Mouse (Mus musculus) liver, embryonic 14.5 days (tissue): ENCODE results near the gene Sh3pxd2a. TPM values are rescaled to one million over a fixed set of nuclear protein-coding genes. Genes with fewer than 3 reads are reported as not detected.

ENCODE experiments used
- ATAC-seq: fragments of 200-750 bp; cut with Nextera tagmentation; 2 replicates; pipeline ENCODE4 v1.8.0; 2017; ENCODE audit warnings: moderate number of reproducible peaks, mild to moderate bottlenecking, moderate library complexity; ENCODE audit not compliant: insufficient read depth
- DNase-seq, 3 experiments: peaks; one replicate each; pipeline ENCODE4 v3.0.0-alpha.2; 2012 to 2013; ENCODE audit warnings: low read depth in 3 of 3, low spot score in 3 of 3
- H3K27ac ChIP-seq: fragments of 300-500 bp; sonication (generic); 2 replicates; pipeline ENCODE4 v1.5.1; 2014; ENCODE audit warnings: moderate library complexity, mild to moderate bottlenecking, control low read depth, inconsistent platforms
- H3K27me3 ChIP-seq: fragments of 300-500 bp; sonication (generic); 2 replicates; pipeline ENCODE4 v1.6.1; 2014; ENCODE audit warnings: mild to moderate bottlenecking, low read length, moderate library complexity; ENCODE audit not compliant: control insufficient read depth, insufficient read depth
- H3K36me3 ChIP-seq: fragments of 300-500 bp; sonication (generic); replicated peaks from 2 replicates; pipeline ENCODE4 v1.6.1; 2014; ENCODE audit warnings: low read depth; ENCODE audit not compliant: control insufficient read depth, insufficient read depth
- H3K4me1 ChIP-seq, 2 experiments: fragments of 200-500 bp in 1 of 2; fragments of 300-500 bp in 1 of 2; sonication (generic) in 1 of 2; replicated peaks; 2 replicates each; pipeline ENCODE4 v1.6.1; 2012 to 2014; ENCODE audit warnings: antibody characterized with exemption in 1 of 2, inconsistent platforms in 1 of 2, low read length in 1 of 2; ENCODE audit not compliant: control insufficient read depth in 2 of 2, insufficient read depth in 2 of 2
- H3K4me2 ChIP-seq: fragments of 300-500 bp; sonication (generic); 2 replicates; pipeline ENCODE4 v1.6.1; 2014; ENCODE audit warnings: low read depth, mild to moderate bottlenecking, control low read depth, moderate library complexity
- H3K4me3 ChIP-seq, 2 experiments: fragments of 200-500 bp in 1 of 2; fragments of 300-500 bp in 1 of 2; sonication (generic) in 1 of 2; 2 replicates each; pipeline ENCODE4 v1.5.1; 2012 to 2014; ENCODE audit warnings: low read depth in 2 of 2, low read length in 2 of 2, mild to moderate bottlenecking in 2 of 2, control low read depth in 1 of 2, inconsistent platforms in 1 of 2, moderate library complexity in 1 of 2; ENCODE audit not compliant: insufficient read depth in 1 of 2
- H3K9ac ChIP-seq: fragments of 300-500 bp; sonication (generic); replicated peaks from 2 replicates; pipeline ENCODE4 v1.6.1; 2014; ENCODE audit warnings: mild to moderate bottlenecking, control low read depth, moderate library complexity
- H3K9me3 ChIP-seq: fragments of 300-500 bp; sonication (generic); 2 replicates; pipeline ENCODE4 v1.6.1; 2016; ENCODE audit warnings: low read length, mixed read lengths; ENCODE audit not compliant: control insufficient read depth
- CTCF ChIP-seq: IDR thresholded peaks from 2 replicates; pipeline ENCODE4 v1.5.1; 2016; ENCODE audit warnings: antibody characterized with exemption, low read depth, control low read depth
- EP300 ChIP-seq: IDR thresholded peaks from 2 replicates; pipeline ENCODE4 v1.6.1; 2016; ENCODE audit warnings: antibody characterized with exemption, low read depth
- WGBS: fragments of 180-500 bp; shearing (Covaris S2); extraction: QIAGEN DNeasy Blood & Tissue Kit; methylation state at CpG from one replicate; pipeline ENCODE4 v1.1.7; 2014; ENCODE audit not compliant: insufficient replicate concordance; 5-methylcytosine and 5-hydroxymethylcytosine counted together
- polyA plus RNA-seq, 2 experiments: library from polyadenylated mRNA; depleted of rRNA in 1 of 2; stranded (reverse) in 1 of 2; unstranded in 1 of 2; fragments of >200 nt; fragmentation: Nextera tagmentation in 1 of 2; extraction: Ambion mirVana in 1 of 2; gene quantifications; 2 replicates each; pipeline versions ENCODE4 v1.2.1 to v1.2.3; 2012 to 2014

Gene Sh3pxd2a
- polyA plus RNA-seq, 2 experiments, result 0.50 to 1.6 TPM

DNA sequence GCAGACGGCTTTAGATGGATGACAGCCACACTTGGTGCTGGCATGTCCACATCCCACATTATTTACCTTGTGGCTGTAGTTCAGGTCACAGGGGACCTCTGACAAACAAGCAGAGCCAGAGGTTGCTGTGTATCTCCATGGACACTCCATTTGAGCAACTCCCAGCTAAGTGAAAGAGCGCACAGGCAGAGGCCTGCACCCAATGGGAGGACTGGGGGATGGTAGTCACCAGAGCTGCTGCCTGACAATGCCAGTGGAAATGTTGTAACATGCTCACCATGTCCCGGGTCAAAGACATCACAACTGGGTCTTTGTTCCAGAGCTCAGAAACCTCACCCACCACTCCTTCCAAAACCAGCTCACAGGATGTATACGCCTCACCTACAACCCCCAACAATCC lies 153.0 kb downstream of the Sh3pxd2a start:
- Histone ChIP-seq H3K9ac (no peak overlapping the region), H3K4me1 (peaks cover 0 to 3% of the 10 kb centered on the region in 2 experiments; a peak in 2 of 4 replicates), H3K4me2 (no peak overlapping the region), H3K9me3 (no peaks in the 10 kb centered on the region), H3K36me3 (no peaks in the 10 kb centered on the region), H3K4me3 (no peak overlapping the region), H3K27me3 (peaks cover 13% of the 10 kb centered on the region), H3K27ac (no peak overlapping the region)
- 62% methylated on average over 4 of the region's 4 CpGs for WGBS
- DNase-seq, result peak in 1 of 3 experiments; percentile 22
- ATAC-seq, result peak; percentile 63
- no peak for TF ChIP-seq EP300

- no peak for ATAC-seq
Observed at GRCm38 (mm10) chr19:47309824-47310223, 154.4 kb downstream of the Sh3pxd2a start.

DNA sequence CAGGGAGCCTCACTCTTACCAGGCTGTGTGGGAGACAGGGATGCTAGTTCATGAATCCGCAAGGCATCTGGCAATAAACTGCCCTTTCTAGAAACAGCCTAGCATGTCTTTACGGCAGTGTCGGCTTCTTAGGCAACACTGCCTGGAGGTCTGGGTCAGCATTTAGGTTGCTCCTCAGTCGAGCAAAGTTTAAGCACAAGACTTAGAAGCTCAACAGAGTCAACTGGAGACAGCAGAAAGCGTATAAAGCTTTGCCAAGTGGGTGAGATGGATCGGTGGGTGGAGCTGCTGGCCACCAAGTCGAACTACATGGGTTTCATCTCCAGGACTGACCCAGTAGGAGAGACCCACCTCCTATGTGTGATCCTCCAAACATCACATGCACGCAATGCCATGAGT lies 157.3 kb downstream of the Sh3pxd2a start:
- H3K36me3 ChIP-seq, result no peaks in the 10 kb centered on the region
- H3K9ac ChIP-seq, result no peak overlapping the region
- TF ChIP-seq EP300 (no peak), CTCF (no peak)
- no peaks in the 10 kb centered on the region for H3K27me3 ChIP-seq
- ATAC-seq (no peak), DNase-seq (no peak)
- H3K9me3 ChIP-seq, result no peaks in the 10 kb centered on the region
- no peak overlapping the region for H3K27ac ChIP-seq
- H3K4me3 ChIP-seq, result no peak overlapping the region
- H3K4me2 ChIP-seq, result no peak overlapping the region
- peaks cover 0 to 5% of the 10 kb centered on the region in 2 experiments; a peak in 1 of 4 replicates for H3K4me1 ChIP-seq
- WGBS, result 75% methylated on average over 8 of the region's 8 CpGs

More at GRCm38 (mm10) chr19:47309824-47310223, 154.4 kb downstream of the Sh3pxd2a start:
- no peaks in the 10 kb centered on the region for H3K9me3 ChIP-seq
- H3K9ac ChIP-seq, result no peak overlapping the region
- no peak overlapping the region for H3K4me2 ChIP-seq
- H3K4me3 ChIP-seq, result no peak overlapping the region
- no peak for DNase-seq
- H3K36me3 ChIP-seq, result no peaks in the 10 kb centered on the region
- TF ChIP-seq CTCF, result no peak
- TF ChIP-seq EP300, result no peak
- H3K27me3 ChIP-seq, result peaks cover 10% of the 10 kb centered on the region
- peaks cover 0 to 2% of the 10 kb centered on the region in 2 experiments; a peak in 1 of 4 replicates for H3K4me1 ChIP-seq
- 89% methylated on average over 12 of the region's 12 CpGs for WGBS
- H3K27ac ChIP-seq, result no peak overlapping the region

DNA sequence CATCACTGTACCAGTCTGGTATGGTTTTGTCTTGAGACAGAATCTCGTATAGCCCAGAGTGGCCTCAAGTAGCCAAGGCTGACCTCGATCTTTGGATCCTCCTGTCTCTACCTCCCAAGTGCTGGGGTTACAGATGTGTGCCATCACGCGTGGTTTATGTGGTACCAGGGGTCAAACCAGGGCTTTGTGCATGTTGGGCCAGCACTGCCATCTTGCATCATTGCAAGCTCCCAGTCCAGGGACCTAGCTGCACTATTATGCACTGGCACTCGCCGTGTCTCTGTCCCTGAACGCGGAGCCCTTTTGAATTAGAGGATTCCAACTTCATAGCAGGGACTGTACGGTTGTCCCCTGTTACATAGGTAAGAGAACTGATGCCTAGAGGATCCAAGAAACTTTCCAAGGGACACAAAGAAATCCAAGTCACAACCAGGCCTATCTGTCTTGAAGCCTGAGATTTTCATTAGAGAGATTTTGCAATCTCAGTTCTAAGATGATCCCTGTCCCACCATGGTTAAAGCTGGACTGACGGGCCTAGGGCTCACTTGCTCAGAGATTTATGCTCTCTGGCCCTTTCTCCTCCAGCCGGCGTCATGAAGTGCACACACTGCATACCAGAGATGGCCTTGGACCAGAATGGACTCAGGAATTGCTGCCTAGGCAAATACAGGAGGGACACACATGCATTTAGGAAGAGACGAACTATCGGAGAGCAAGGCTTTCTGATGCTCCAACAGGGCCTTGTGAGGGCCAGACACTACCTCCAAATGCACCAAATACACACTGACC lies 157.9 kb downstream of the Sh3pxd2a start:
- TF ChIP-seq EP300, result no peak
- TF ChIP-seq CTCF, result no peak
- Histone ChIP-seq H3K9me3 (no peaks in the 10 kb centered on the region), H3K36me3 (no peaks in the 10 kb centered on the region), H3K4me1 (0 out of 4 replicates have a peak, but pooled peaks cover 0 to 5% of the 10 kb centered on the region in 2 experiments), H3K4me2 (no peak overlapping the region), H3K4me3 (no peak overlapping the region), H3K27me3 (no peaks in the 10 kb centered on the region), H3K27ac (no peak overlapping the region), H3K9ac (no peak overlapping the region)
- DNase-seq (no peak), ATAC-seq (no peak)
- WGBS, result 75% methylated on average over 14 of the region's 14 CpGs

GRCm38 (mm10) chr19:47305401-47305800 lies 158.8 kb downstream of the Sh3pxd2a start:
- no peak overlapping the region for H3K4me2 ChIP-seq
- no peaks in the 10 kb centered on the region for H3K27me3 ChIP-seq
- ATAC-seq (no peak), DNase-seq (no peak)
- H3K9ac ChIP-seq, result no peak overlapping the region
- TF ChIP-seq CTCF (no peak), EP300 (no peak)
- WGBS, result 68% methylated on average over 10 of the region's 10 CpGs
- H3K27ac ChIP-seq, result no peak overlapping the region
- H3K9me3 ChIP-seq, result no peaks in the 10 kb centered on the region
- H3K36me3 ChIP-seq, result no peaks in the 10 kb centered on the region
- no peak overlapping the region for H3K4me3 ChIP-seq
- H3K4me1 ChIP-seq, result 0 out of 4 replicates have a peak, but pooled peaks cover 0 to 4% of the 10 kb centered on the region in 2 experiments
